Mouse (Mus musculus): ENCODE measurements around the gene Fndc4. TPM values are rescaled to one million over a fixed set of nuclear protein-coding genes. Genes with fewer than 3 reads are reported as not detected.

Gene Fndc4
- 42.5 and 46.1 TPM in 2 replicates for polyA plus RNA-seq (2015; fragmentation: Nextera tagmentation; extraction: Ambion mirVana)

DNA sequence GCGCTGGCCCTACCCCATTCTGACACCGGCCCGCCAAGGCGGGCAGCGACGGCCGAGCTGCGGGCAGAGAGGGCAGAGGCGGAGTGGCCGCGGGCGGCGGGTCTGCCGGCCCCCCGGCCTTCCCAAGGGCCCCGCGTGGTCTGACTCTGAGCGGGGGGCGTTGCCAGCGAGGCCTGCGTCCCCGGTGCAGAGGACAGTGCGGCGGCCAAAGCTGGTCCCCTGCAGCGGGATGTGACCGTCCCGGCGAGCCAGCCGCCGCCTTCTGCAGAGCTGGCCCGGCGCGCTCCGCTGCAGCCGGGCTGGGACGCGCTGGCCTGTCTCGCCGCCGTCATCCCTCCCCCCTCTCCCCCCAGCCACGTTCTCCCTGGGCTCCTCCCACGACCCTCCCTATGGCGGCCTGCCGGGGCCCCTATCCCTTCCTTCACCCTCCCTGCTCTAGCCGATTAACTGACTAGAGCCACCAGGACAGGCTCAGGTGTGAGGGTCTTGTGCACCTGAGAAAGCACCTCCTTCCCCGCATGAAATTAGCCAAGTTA lies at the start of gene Fndc4:
TSS of gene Fndc4 (minus strand) at position 475 of the 536 bp plus-strand sequence.
- peaks cover 15% of the 10 kb centered on the region for H3K4me1 ChIP-seq (ENCODE audit: insufficient read depth, low read length)
- 0% methylated on average over 39 of the region's 46 CpGs for whole genome bisulfite sequencing
- peak within 1 kb of the TSS; percentile 43 for H3K27ac ChIP-seq (ENCODE audit: low read length)
- ATAC-seq (ENCODE audit: low FRiP score, low TSS enrichment) = peak; percentile 64
- no peaks in the 10 kb centered on the region for H3K9me3 ChIP-seq (ENCODE audit: low read length)
- no peaks in the 10 kb centered on the region for H3K27me3 ChIP-seq (ENCODE audit: insufficient read depth, low read length)
- peak within 1 kb of the TSS; percentile 82 for H3K4me3 ChIP-seq (ENCODE audit: low read length)
- H3K4me2 ChIP-seq (replicated peaks; ENCODE audit: low read depth, low read length) = peak within 1 kb of the TSS; percentile 98
- no peaks in the 10 kb centered on the region for H3K36me3 ChIP-seq (ENCODE audit: insufficient read depth, low read length)
- peak within 1 kb of the TSS; percentile 88 for H3K9ac ChIP-seq (replicated peaks; ENCODE audit: low read length)

GRCm38 (mm10) chr5:31328255-31328654 lies 32.4 kb upstream of the Fndc4 start:
- Histone ChIP-seq H3K9ac (replicated peaks; ENCODE audit: low read length) (no peak overlapping the region), H3K4me3 (ENCODE audit: low read length) (no peak overlapping the region), H3K9me3 (ENCODE audit: low read length) (peaks cover 3% of the 10 kb centered on the region), H3K27ac (ENCODE audit: low read length) (no peak overlapping the region), H3K4me2 (replicated peaks; ENCODE audit: low read depth, low read length) (no peak overlapping the region), H3K4me1 (ENCODE audit: insufficient read depth, low read length) (no peaks in the 10 kb centered on the region), H3K36me3 (ENCODE audit: insufficient read depth, low read length) (no peaks in the 10 kb centered on the region), H3K27me3 (ENCODE audit: insufficient read depth, low read length) (no peaks in the 10 kb centered on the region)
- WGBS = 32% methylated on average over 7 of the region's 7 CpGs
- no peak for ATAC-seq (ENCODE audit: low FRiP score, low TSS enrichment)

- H3K4me2 ChIP-seq (replicated peaks; ENCODE audit: low read depth, low read length) = no peak overlapping the region
- 12% methylated on average over 5 of the region's 5 CpGs for WGBS
- no peak for ATAC-seq (ENCODE audit: low FRiP score, low TSS enrichment)
These were observed 31.0 kb upstream of the Fndc4 start for GRCm38 (mm10) chr5:31326850-31327249.

DNA sequence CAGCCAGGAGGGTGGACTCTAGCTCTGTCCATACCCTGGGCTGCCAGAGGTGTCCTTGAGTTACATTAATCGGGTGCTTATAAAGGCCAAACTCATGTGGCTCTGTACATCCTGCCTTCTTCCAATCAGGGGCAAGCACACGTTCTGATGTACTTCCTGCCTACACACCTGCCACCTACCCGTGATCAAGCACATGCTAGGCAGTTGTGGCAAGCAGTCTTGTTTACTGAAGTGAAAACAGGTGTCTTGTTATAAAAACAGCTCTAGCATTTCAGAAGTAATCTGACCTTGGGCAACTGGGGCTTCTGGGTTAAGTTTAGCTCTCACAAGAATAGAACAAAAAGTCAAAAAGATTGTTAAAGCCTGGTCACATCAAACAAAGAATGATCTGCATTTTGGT lies 28.2 kb upstream of the Fndc4 start:
- 62% methylated on average over 3 of the region's 3 CpGs for WGBS
- Histone ChIP-seq H3K27me3 (ENCODE audit: insufficient read depth, low read length) (no peaks in the 10 kb centered on the region), H3K9me3 (ENCODE audit: low read length) (no peaks in the 10 kb centered on the region), H3K4me2 (replicated peaks; ENCODE audit: low read depth, low read length) (no peak overlapping the region), H3K4me3 (ENCODE audit: low read length) (no peak overlapping the region), H3K9ac (replicated peaks; ENCODE audit: low read length) (no peak overlapping the region), H3K36me3 (ENCODE audit: insufficient read depth, low read length) (no peaks in the 10 kb centered on the region), H3K4me1 (ENCODE audit: insufficient read depth, low read length) (no peaks in the 10 kb centered on the region), H3K27ac (ENCODE audit: low read length) (no peak overlapping the region)
- ATAC-seq (ENCODE audit: low FRiP score, low TSS enrichment) = no peak

More at GRCm38 (mm10) chr5:31326850-31327249, 31.0 kb upstream of the Fndc4 start:
- Histone ChIP-seq H3K9ac (replicated peaks; ENCODE audit: low read length) (no peak overlapping the region), H3K4me1 (ENCODE audit: insufficient read depth, low read length) (no peaks in the 10 kb centered on the region), H3K36me3 (ENCODE audit: insufficient read depth, low read length) (no peaks in the 10 kb centered on the region), H3K4me3 (ENCODE audit: low read length) (no peak overlapping the region), H3K9me3 (ENCODE audit: low read length) (no peaks in the 10 kb centered on the region), H3K27me3 (ENCODE audit: insufficient read depth, low read length) (no peaks in the 10 kb centered on the region), H3K27ac (ENCODE audit: low read length) (no peak overlapping the region)

DNA sequence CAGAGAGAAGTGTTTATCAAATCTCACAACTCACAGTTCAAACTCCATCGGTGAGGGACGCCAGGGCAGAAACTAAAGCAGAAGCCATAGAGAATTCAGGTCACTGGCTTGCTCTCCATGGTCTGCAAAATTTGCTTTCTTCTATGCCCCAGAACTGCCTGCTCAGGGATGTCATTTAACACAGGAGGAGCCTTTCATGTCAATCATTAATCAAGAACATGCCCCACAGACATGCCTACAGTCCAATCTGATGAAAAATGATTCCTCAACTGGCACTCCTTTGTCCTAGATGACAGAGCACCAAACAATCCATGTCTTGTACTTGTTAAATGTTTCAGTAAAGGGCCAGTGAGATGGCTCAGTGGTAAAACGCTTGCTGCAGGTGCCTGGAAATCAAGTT lies 26.9 kb upstream of the Fndc4 start:
- Histone ChIP-seq H3K4me3 (ENCODE audit: low read length) (no peak overlapping the region), H3K4me1 (ENCODE audit: insufficient read depth, low read length) (no peaks in the 10 kb centered on the region), H3K4me2 (replicated peaks; ENCODE audit: low read depth, low read length) (no peak overlapping the region), H3K27me3 (ENCODE audit: insufficient read depth, low read length) (no peaks in the 10 kb centered on the region), H3K27ac (ENCODE audit: low read length) (no peak overlapping the region), H3K36me3 (ENCODE audit: insufficient read depth, low read length) (no peaks in the 10 kb centered on the region), H3K9ac (replicated peaks; ENCODE audit: low read length) (no peak overlapping the region), H3K9me3 (ENCODE audit: low read length) (no peaks in the 10 kb centered on the region)
- 61% methylated on average over 3 of the region's 3 CpGs for WGBS
- no peak for ATAC-seq (ENCODE audit: low FRiP score, low TSS enrichment)

- 84% methylated on average over 8 of the region's 8 CpGs for whole genome bisulfite sequencing
- Histone ChIP-seq H3K27ac (ENCODE audit: low read length) (no peak overlapping the region), H3K36me3 (ENCODE audit: insufficient read depth, low read length) (no peaks in the 10 kb centered on the region), H3K4me3 (ENCODE audit: low read length) (no peak overlapping the region), H3K27me3 (ENCODE audit: insufficient read depth, low read length) (no peaks in the 10 kb centered on the region), H3K4me2 (replicated peaks; ENCODE audit: low read depth, low read length) (no peak overlapping the region), H3K9me3 (ENCODE audit: low read length) (no peaks in the 10 kb centered on the region), H3K4me1 (ENCODE audit: insufficient read depth, low read length) (no peaks in the 10 kb centered on the region), H3K9ac (replicated peaks; ENCODE audit: low read length) (no peak overlapping the region)
- no peak for ATAC-seq (ENCODE audit: low FRiP score, low TSS enrichment)
These were observed 16.9 kb upstream of the Fndc4 start for GRCm38 (mm10) chr5:31312806-31313205.

DNA sequence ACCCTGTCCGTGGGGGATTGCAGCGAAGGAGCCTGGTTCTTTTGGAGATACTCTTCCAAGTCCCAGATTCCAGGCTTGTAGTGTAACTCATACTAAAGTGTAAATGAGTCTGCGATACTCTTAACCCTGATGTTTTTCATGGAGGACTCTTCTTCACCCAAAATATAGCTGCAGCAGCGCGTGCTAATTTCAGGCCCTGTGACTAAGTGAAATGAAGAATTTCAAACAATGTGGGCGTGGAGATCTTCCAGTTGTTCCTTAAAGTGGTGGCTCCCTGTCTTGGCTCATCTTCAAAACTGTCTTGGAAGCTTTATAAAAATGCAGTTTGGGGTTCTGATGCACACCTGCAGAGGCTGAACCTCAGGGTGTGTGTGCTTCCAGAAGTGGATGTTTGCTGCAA lies 7.2 kb upstream of the Fndc4 start:
- no peak for ATAC-seq (ENCODE audit: low FRiP score, low TSS enrichment)

DNA sequence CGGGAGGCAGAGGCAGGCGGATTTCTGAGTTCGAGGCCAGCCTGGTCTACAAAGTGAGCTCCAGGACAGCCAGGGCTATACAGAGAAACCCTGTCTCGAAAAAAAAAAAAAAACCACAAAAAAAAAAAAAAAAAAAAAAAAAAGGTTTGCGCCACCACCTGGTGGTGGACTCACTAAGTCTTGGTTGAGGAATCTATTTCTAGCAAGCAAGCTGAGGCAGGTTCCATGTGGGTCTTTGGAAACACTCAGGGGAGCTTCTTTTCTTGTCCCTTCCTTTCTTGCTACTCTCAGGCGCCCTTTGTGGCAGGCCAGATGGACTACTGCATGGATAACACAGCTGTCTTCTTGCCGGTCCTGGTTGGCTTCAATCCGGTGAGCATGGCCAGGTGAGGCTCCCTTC lies 6.0 kb upstream of the Fndc4 start:
- ATAC-seq (ENCODE audit: low FRiP score, low TSS enrichment) = no peak

More for the DNA sequence above, 7.2 kb upstream of the Fndc4 start:
- H3K9ac ChIP-seq (replicated peaks; ENCODE audit: low read length) = no peak overlapping the region
- H3K4me2 ChIP-seq (replicated peaks; ENCODE audit: low read depth, low read length) = no peak overlapping the region
- no peaks in the 10 kb centered on the region for H3K36me3 ChIP-seq (ENCODE audit: insufficient read depth, low read length)
- no peaks in the 10 kb centered on the region for H3K27me3 ChIP-seq (ENCODE audit: insufficient read depth, low read length)
- H3K27ac ChIP-seq (ENCODE audit: low read length) = no peak overlapping the region
- H3K4me1 ChIP-seq (ENCODE audit: insufficient read depth, low read length) = no peaks in the 10 kb centered on the region
- H3K4me3 ChIP-seq (ENCODE audit: low read length) = no peak overlapping the region
- H3K9me3 ChIP-seq (ENCODE audit: low read length) = no peaks in the 10 kb centered on the region
- 86% methylated on average over 6 of the region's 6 CpGs for WGBS

GRCm38 (mm10) chr5:31298486-31298885 lies 2.6 kb upstream of the Fndc4 start:
- H3K36me3 ChIP-seq (ENCODE audit: insufficient read depth, low read length) = no peaks in the 10 kb centered on the region
- WGBS = 57% methylated on average over 2 of the region's 2 CpGs
- no peaks in the 10 kb centered on the region for H3K9me3 ChIP-seq (ENCODE audit: low read length)
- no peak overlapping the region for H3K27ac ChIP-seq (ENCODE audit: low read length)
- no peaks in the 10 kb centered on the region for H3K27me3 ChIP-seq (ENCODE audit: insufficient read depth, low read length)
- H3K4me2 ChIP-seq (replicated peaks; ENCODE audit: low read depth, low read length) = no peak overlapping the region
- no peak for ATAC-seq (ENCODE audit: low FRiP score, low TSS enrichment)
- H3K4me3 ChIP-seq (ENCODE audit: low read length) = no peak overlapping the region
- no peak overlapping the region for H3K9ac ChIP-seq (replicated peaks; ENCODE audit: low read length)
- peaks cover 10% of the 10 kb centered on the region for H3K4me1 ChIP-seq (ENCODE audit: insufficient read depth, low read length)

More for the DNA sequence above, 6.0 kb upstream of the Fndc4 start:
- H3K9ac ChIP-seq (replicated peaks; ENCODE audit: low read length) = no peak overlapping the region
- WGBS = 65% methylated on average over 8 of the region's 8 CpGs
- H3K27me3 ChIP-seq (ENCODE audit: insufficient read depth, low read length) = no peaks in the 10 kb centered on the region
- no peak overlapping the region for H3K27ac ChIP-seq (ENCODE audit: low read length)
- no peaks in the 10 kb centered on the region for H3K36me3 ChIP-seq (ENCODE audit: insufficient read depth, low read length)
- no peak overlapping the region for H3K4me2 ChIP-seq (replicated peaks; ENCODE audit: low read depth, low read length)
- H3K4me3 ChIP-seq (ENCODE audit: low read length) = no peak overlapping the region
- H3K4me1 ChIP-seq (ENCODE audit: insufficient read depth, low read length) = no peaks in the 10 kb centered on the region
- no peaks in the 10 kb centered on the region for H3K9me3 ChIP-seq (ENCODE audit: low read length)

DNA sequence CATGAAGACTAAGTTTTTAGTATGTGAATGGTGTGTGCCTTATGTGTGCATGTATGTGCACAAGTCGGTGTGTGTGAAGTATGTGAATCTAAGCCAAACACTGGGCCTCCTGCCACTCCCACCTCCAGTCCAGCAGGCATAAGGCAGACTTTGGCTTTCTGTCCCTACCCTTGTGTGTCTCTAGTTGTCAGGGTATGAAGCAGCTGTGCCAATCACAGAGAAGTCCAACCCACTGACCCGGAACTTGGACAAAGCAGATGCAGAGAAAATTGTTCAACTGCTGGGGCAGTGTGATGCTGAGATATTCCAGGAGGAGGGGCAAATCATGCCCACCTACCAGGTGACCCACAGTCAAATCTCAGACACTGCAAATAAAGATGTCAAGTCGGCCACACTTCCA lies 2.1 kb upstream of the Fndc4 start:
- Histone ChIP-seq H3K9me3 (ENCODE audit: low read length) (no peaks in the 10 kb centered on the region), H3K27ac (ENCODE audit: low read length) (no peak overlapping the region), H3K27me3 (ENCODE audit: insufficient read depth, low read length) (no peaks in the 10 kb centered on the region), H3K36me3 (ENCODE audit: insufficient read depth, low read length) (no peaks in the 10 kb centered on the region), H3K9ac (replicated peaks; ENCODE audit: low read length) (no peak overlapping the region), H3K4me2 (replicated peaks; ENCODE audit: low read depth, low read length) (no peak overlapping the region), H3K4me3 (ENCODE audit: low read length) (no peak overlapping the region), H3K4me1 (ENCODE audit: insufficient read depth, low read length) (peaks cover 10% of the 10 kb centered on the region)
- WGBS = 67% methylated on average over 3 of the region's 3 CpGs
- ATAC-seq (ENCODE audit: low FRiP score, low TSS enrichment) = no peak
